Mouse (Mus musculus) ES-E14 (cell line): ENCODE measurements at regions not wholly inside any gene's neighbourhood (a gene's known extent, or its start where the extent isn't known, plus 50 kb on each side); places are given as distances from the start of the nearest gene placed in this dataset.

Source experiments
- CHD2 ChIP-seq: IDR thresholded peaks from 2 replicates; pipeline ENCODE4 v1.6.1; 2014; ENCODE audit warnings: mild to moderate bottlenecking, low read depth, low read length, inconsistent platforms
- MAFK ChIP-seq: IDR thresholded peaks from 2 replicates; pipeline ENCODE4 v1.6.1; 2014; ENCODE audit warnings: mild to moderate bottlenecking, low read depth, low read length, inconsistent platforms; ENCODE audit not compliant: insufficient read depth
- ZNF384 ChIP-seq: IDR thresholded peaks from 2 replicates; pipeline ENCODE4 v1.6.1; 2012; ENCODE audit warnings: low read depth, low read length, inconsistent platforms

GRCm38 (mm10) chr15:54097498-54097897, 212.8 kb downstream of the Gm7489 start:
- TF ChIP-seq ZNF384 (no peak), MAFK (no peak), CHD2 (no peak)
